Comparison of ENCODE assay signal across 22 mouse cellular contexts in genomic region chr5:98005751-98006150, GRCm38 (mm10).
"Had no signal": no experiment of that assay in that cellular context is flagged by ENCODE, and none has a peak within 500 bp of the region (broad histone marks: within the 10 kb centered on the region; RNA-seq: fewer than 3 reads in every experiment).

No protein-coding gene starts in this region.

- DNase-seq: heart, adult 2 months; heart, postnatal 10 days; heart, postnatal 4 days; kidney, adult 18-20 months; kidney, adult 8-10 months; kidney, postnatal 10 days; kidney, postnatal 25 days; kidney, postnatal 4 days; liver; liver, embryonic 13.5 days; liver, postnatal 0 days had no signal

- H3K4me1 ChIP-seq: heart, embryonic 10.5 days; heart, embryonic 12.5 days; hindbrain, embryonic 10.5 days; hindbrain, embryonic 12.5 days; intestine, embryonic 15.5 days; liver, embryonic 13.5 days; liver, embryonic 15.5 days had no signal

- H3K36me3 ChIP-seq: hindbrain, embryonic 12.5 days had no signal

- H3K4me3 ChIP-seq: heart, adult 2 months; heart, embryonic 10.5 days; heart, embryonic 12.5 days; hindbrain, embryonic 10.5 days; hindbrain, embryonic 12.5 days; intestine, embryonic 15.5 days; layer of hippocampus, adult 2 months; left cerebral cortex, adult 2 months; limb, embryonic 10.5 days; limb, embryonic 12.5 days; liver, embryonic 13.5 days; liver, embryonic 15.5 days had no signal

- H3K27me3 ChIP-seq: heart, embryonic 12.5 days; hindbrain, embryonic 12.5 days; intestine, embryonic 15.5 days; limb, embryonic 12.5 days; liver, embryonic 13.5 days; liver, embryonic 15.5 days had no signal

- H3K9me3 ChIP-seq: heart, embryonic 10.5 days; heart, embryonic 12.5 days; hindbrain, embryonic 10.5 days; hindbrain, embryonic 12.5 days; intestine, embryonic 15.5 days; limb, embryonic 10.5 days; limb, embryonic 12.5 days; liver, embryonic 13.5 days; liver, embryonic 15.5 days had no signal

- H3K27ac ChIP-seq: heart, adult 2 months; heart, embryonic 10.5 days; hindbrain, embryonic 10.5 days; hindbrain, embryonic 12.5 days; hindbrain, embryonic 14.5 days; intestine, embryonic 15.5 days; layer of hippocampus, adult 2 months; left cerebral cortex, adult 2 months; limb, embryonic 10.5 days; limb, embryonic 12.5 days; liver, embryonic 13.5 days; liver, embryonic 15.5 days had no signal
